Mouse (Mus musculus): Measurements from ENCODE around the gene Mcm2.

DNA sequence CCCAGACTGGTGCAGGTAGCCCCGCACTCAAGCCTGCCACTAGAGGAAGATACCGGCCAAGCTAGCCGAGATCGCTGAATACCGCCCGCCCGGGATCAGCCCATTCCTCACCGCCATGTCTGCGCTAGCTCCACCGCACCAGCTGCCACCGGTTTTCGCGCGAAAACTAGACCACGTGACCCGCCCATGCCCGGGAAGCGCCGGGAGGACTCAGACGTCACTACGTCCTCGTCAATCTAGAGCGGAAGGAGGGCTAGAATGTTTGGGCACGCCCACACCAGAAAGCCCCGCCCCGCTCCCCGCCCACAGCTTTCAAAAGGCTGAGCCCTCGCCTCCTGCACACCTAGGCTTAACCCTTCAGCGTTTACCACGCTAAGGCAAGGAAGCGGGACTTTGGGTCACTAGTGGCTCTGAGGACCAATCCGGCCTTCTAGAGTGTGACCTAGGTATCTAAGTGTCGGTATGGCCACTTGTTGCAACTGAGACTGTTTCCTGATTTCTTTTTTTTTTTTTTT lies at the start of gene Mcm2:
- TF ChIP-seq CTCF (IDR thresholded peaks at IDR 0.05; ENCODE audit: low read depth): 0 out of 2 replicates have a peak, but pooled peaks have one; percentile 4
- no peak for TF ChIP-seq EP300 (IDR thresholded peaks at IDR 0.05; ENCODE audit: low read depth)
